Mouse (Mus musculus): ENCODE measurements around the gene Otof.

DNA sequence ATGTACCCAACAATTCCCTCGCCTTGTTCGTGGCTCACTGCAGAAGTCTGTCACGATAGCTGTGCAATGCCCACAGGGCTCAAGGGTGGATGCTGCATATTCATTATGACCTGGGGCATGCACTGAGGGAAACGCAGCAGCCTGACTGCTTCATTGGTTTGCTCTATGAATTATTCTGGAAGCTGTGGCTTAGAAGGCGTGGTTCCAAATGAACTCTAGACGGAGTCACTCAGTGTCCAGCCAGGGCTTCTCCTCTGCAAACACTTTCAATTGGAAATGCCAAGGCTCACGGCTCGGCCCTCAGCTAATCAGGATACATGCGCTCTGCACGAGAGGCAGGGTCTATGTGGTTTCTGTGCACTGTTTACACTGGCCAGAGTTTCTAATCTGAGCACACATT is 50.2 kb downstream of the Otof start:
- TF ChIP-seq EP300 (IDR thresholded peaks at IDR 0.05; ENCODE audit: low read length) (no peak), TBP (conservative IDR thresholded peaks at IDR 0.05; ENCODE audit: low read depth, low read length) (no peak), CTCF (conservative IDR thresholded peaks at IDR 0.05 in 1 of 2, IDR thresholded peaks at IDR 0.05 in 1 of 2; ENCODE audit: low read depth in 2 of 2, low read length in 2 of 2) (no peak)
